Mouse (Mus musculus) lung, postnatal 14 days (tissue): Measurements from ENCODE around the gene Gm8332.
"Not testable (repeated sequence)": the region's sequence is repeated elsewhere in the genome, so short reads cannot be mapped to it uniquely, and the experiment has no call there.

Experiments used
- DNase-seq: peaks from one replicate; pipeline ENCODE4 v3.0.0; 2021

Gm8332 gene

GRCm38 (mm10) chr12:88250000-88250399, at the start of gene Gm8332:
Gm8332 (minus strand) TSS chr12:88250100.
- DNase-seq: not testable (repeated sequence)

GRCm38 (mm10) chr12:88297171-88297570, 47.3 kb upstream of the Gm8332 start:
- DNase-seq: not testable (repeated sequence)

GRCm38 (mm10) chr12:88293082-88293481, 43.2 kb upstream of the Gm8332 start:
- DNase-seq: not testable (repeated sequence)

GRCm38 (mm10) chr12:88285224-88285623, 35.3 kb upstream of the Gm8332 start:
- DNase-seq: not testable (repeated sequence)

GRCm38 (mm10) chr12:88274400-88274799, 24.5 kb upstream of the Gm8332 start, which contains the start of gene Gm5662:
Gm5662 (minus strand) TSS chr12:88274500.
- DNase-seq: not testable (repeated sequence)

GRCm38 (mm10) chr12:88257241-88257640, 7.3 kb upstream of the Gm8332 start:
- no peak for DNase-seq

- not testable (repeated sequence) for DNase-seq
Measured at GRCm38 (mm10) chr12:88255917-88256316, 6.0 kb upstream of the Gm8332 start.

- DNase-seq: not testable (repeated sequence)
Measured at GRCm38 (mm10) chr12:88245786-88246185, 4.1 kb downstream of the Gm8332 start.

- DNase-seq: not testable (repeated sequence)
Measured at GRCm38 (mm10) chr12:88242940-88243339, 7.0 kb downstream of the Gm8332 start.

- no peak for DNase-seq
Measured at GRCm38 (mm10) chr12:88219445-88219844, 30.5 kb downstream of the Gm8332 start.

GRCm38 (mm10) chr12:88218059-88218458, 31.8 kb downstream of the Gm8332 start:
- not testable (repeated sequence) for DNase-seq

- DNase-seq: no peak
Measured at GRCm38 (mm10) chr12:88214641-88215040, 35.3 kb downstream of the Gm8332 start.

- DNase-seq: not testable (repeated sequence)
Measured at GRCm38 (mm10) chr12:88211458-88211857, 38.4 kb downstream of the Gm8332 start.

GRCm38 (mm10) chr12:88202856-88203255, 47.0 kb downstream of the Gm8332 start:
- no peak for DNase-seq
